Mouse (Mus musculus) heart, postnatal 36 days (tissue): Measurements from ENCODE around the gene Prm3. TPM values are rescaled to one million over a fixed set of nuclear protein-coding genes. Genes with fewer than 3 reads are reported as not detected.

Experiments used
- total RNA-seq, 2 experiments: library from RNA; stranded (reverse); gene quantifications; 2 replicates each; pipeline ENCODE4 v1.2.3; 2021

The Prm3 gene
- total RNA-seq, 2 experiments from 2014 or later = not detected

Other genes with a start within 250 kb of the Prm3 start
- 10 to 100 TPM; 37.1 to 37.6 TPM for gene Dexi, start 247.9 kb downstream of the Prm3 start, total RNA-seq
- gene Clec16a, start 245.6 kb downstream of the Prm3 start, total RNA-seq = 10 to 100 TPM; 52.8 TPM
- gene Socs1, start 5.4 kb downstream of the Prm3 start, total RNA-seq = under 1 TPM; 0.33 to 0.49 TPM
- gene Tnp2, start 2.3 kb downstream of the Prm3 start, total RNA-seq = not detected
- not detected for gene Prm2, start 5.2 kb upstream of the Prm3 start, total RNA-seq
- not detected for gene Prm1, start 14.9 kb upstream of the Prm3 start, total RNA-seq
- gene Gm11172, start 22.0 kb upstream of the Prm3 start, total RNA-seq = not detected
- gene Rmi2, start 44.1 kb upstream of the Prm3 start, total RNA-seq = under 1 TPM; 0.41 to 0.61 TPM